Mouse (Mus musculus): ENCODE results near the gene Adcyap1. TPM values are rescaled to one million over a fixed set of nuclear protein-coding genes. Genes with fewer than 3 reads are reported as not detected.
A peak's percentile ranks its signal among the peaks of the same experiment; 100 is the strongest.

Adcyap1 gene
- not detected in 2 replicates for polyA plus RNA-seq (2014; fragmentation: Nextera tagmentation; extraction: Ambion mirVana)

- Histone ChIP-seq H3K36me3 (ENCODE audit: insufficient read depth) (no peaks in the 10 kb centered on the region), H3K9me3 (ENCODE audit: low read depth, low read length) (no peaks in the 10 kb centered on the region; the same call in 1 of the 2 replicates), H3K4me2 (no peak within 1 kb of the TSS), H3K4me1 (ENCODE audit: insufficient read depth) (no peaks in the 10 kb centered on the region), H3K27me3 (ENCODE audit: insufficient read depth, low read length) (peaks cover 59% of the 10 kb centered on the region), H3K27ac (ENCODE audit: low read depth) (no peak within 1 kb of the TSS), H3K9ac (no peak within 1 kb of the TSS), H3K4me3 (ENCODE audit: low read depth, low read length) (no peak within 1 kb of the TSS)
- 28% methylated on average over 10 of the region's 10 CpGs for WGBS
- TF ChIP-seq CTCF (IDR thresholded peaks at IDR 0.05; ENCODE audit: low read depth), result no peak
- ATAC-seq (ENCODE audit: insufficient read depth) (no peak), DNase-seq (no peak)
Measured at GRCm38 (mm10) chr17:93198717-93199116, at the start of gene Adcyap1. Adcyap1 (plus strand) TSS chr17:93199017.

DNA sequence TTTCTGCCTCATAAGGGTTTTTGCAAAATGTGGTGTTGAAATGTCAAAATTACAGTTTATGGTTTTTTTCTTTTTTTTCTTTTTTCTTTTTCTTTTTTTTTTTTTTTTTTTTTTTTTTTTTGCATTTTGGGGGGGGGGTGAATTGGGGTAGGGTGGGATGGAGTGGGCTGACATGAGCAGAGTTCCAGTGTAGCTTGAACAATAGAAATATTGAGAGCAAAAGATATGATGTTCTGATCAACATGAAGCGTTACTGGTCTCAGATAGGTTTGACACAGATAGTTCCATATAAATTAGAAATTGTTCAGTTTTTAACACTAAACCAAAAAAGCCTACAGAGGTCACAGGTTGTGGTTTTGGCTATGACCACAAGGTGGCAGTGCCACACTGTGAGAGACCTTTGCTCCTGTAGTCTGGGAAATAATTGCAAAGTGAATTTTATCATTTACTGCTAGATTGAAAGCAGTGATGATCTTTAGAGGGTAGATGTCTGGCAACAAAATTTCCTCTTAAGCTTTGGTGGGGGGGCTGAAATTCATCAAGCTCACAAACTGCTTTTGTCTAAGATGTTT is 40.5 kb upstream of the Adcyap1 start:
- no peak overlapping the region for H3K27ac ChIP-seq (ENCODE audit: low read depth)
- no peak overlapping the region for H3K4me3 ChIP-seq (ENCODE audit: low read depth, low read length)
- peak; percentile 86 for DNase-seq
- peak; percentile 78 for TF ChIP-seq CTCF (IDR thresholded peaks at IDR 0.05; ENCODE audit: low read depth)
- H3K27me3 ChIP-seq (ENCODE audit: insufficient read depth, low read length), result no peaks in the 10 kb centered on the region
- 0 out of 2 replicates have a peak, but pooled peaks have one; percentile 52 for ATAC-seq (ENCODE audit: insufficient read depth)
- no peaks in the 10 kb centered on the region for H3K36me3 ChIP-seq (ENCODE audit: insufficient read depth)
- WGBS, result 36% methylated on average over 1 of the region's 1 CpGs
- no peak overlapping the region for H3K9ac ChIP-seq
- H3K4me2 ChIP-seq, result no peak overlapping the region
- no peaks in the 10 kb centered on the region for H3K9me3 ChIP-seq (ENCODE audit: low read depth, low read length)
- H3K4me1 ChIP-seq (ENCODE audit: insufficient read depth), result no peaks in the 10 kb centered on the region

GRCm38 (mm10) chr17:93169572-93169971 is 29.2 kb upstream of the Adcyap1 start:
- ATAC-seq (ENCODE audit: insufficient read depth) (no peak), DNase-seq (no peak)
- TF ChIP-seq CTCF (IDR thresholded peaks at IDR 0.05; ENCODE audit: low read depth), result no peak
- H3K4me1 ChIP-seq (ENCODE audit: insufficient read depth), result no peaks in the 10 kb centered on the region
- H3K4me2 ChIP-seq, result no peak overlapping the region
- H3K27ac ChIP-seq (ENCODE audit: low read depth), result no peak overlapping the region
- no peak overlapping the region for H3K9ac ChIP-seq
- H3K4me3 ChIP-seq (ENCODE audit: low read depth, low read length), result no peak overlapping the region
- no peaks in the 10 kb centered on the region for H3K27me3 ChIP-seq (ENCODE audit: insufficient read depth, low read length)
- H3K36me3 ChIP-seq (ENCODE audit: insufficient read depth), result no peaks in the 10 kb centered on the region
- H3K9me3 ChIP-seq (ENCODE audit: low read depth, low read length), result no peaks in the 10 kb centered on the region

DNA sequence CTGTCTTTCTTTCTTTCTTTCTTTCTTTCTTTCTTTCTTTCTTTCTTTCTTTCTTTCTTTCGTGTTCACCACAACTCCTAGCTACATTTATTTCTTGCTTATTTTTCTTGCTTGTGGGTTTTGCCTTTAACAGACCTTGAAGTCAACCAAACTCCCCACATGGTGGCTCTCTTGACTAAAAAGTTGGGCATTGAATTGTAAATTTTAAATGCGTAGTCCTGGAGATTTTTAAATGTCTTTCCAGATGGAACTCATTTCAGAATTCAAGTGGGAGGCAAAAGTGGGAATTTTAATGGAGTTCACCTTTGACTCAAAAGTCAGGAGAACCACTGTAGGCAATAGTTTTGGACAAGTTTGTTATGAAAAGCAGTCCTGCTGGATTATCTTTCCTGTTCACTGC is 2.0 kb upstream of the Adcyap1 start:
- Histone ChIP-seq H3K9me3 (ENCODE audit: low read depth, low read length) (no peaks in the 10 kb centered on the region), H3K27ac (ENCODE audit: low read depth) (no peak overlapping the region), H3K27me3 (ENCODE audit: insufficient read depth, low read length) (peaks cover 41% of the 10 kb centered on the region), H3K9ac (no peak overlapping the region), H3K36me3 (ENCODE audit: insufficient read depth) (no peaks in the 10 kb centered on the region), H3K4me1 (ENCODE audit: insufficient read depth) (no peaks in the 10 kb centered on the region), H3K4me3 (ENCODE audit: low read depth, low read length) (no peak overlapping the region), H3K4me2 (no peak overlapping the region)
- no peak for TF ChIP-seq CTCF (IDR thresholded peaks at IDR 0.05; ENCODE audit: low read depth)
- DNase-seq (no peak), ATAC-seq (ENCODE audit: insufficient read depth) (no peak)
- WGBS, result 41% methylated on average over 2 of the region's 2 CpGs

- DNase-seq (peak; percentile 39), ATAC-seq (ENCODE audit: insufficient read depth) (no peak)
- Histone ChIP-seq H3K4me2 (no peak overlapping the region), H3K4me3 (ENCODE audit: low read depth, low read length) (no peak overlapping the region), H3K9me3 (ENCODE audit: low read depth, low read length) (no peaks in the 10 kb centered on the region), H3K9ac (no peak overlapping the region), H3K4me1 (ENCODE audit: insufficient read depth) (no peaks in the 10 kb centered on the region), H3K27ac (ENCODE audit: low read depth) (no peak overlapping the region), H3K27me3 (ENCODE audit: insufficient read depth, low read length) (peaks cover 54% of the 10 kb centered on the region), H3K36me3 (ENCODE audit: insufficient read depth) (no peaks in the 10 kb centered on the region)
- 9% methylated on average over 4 of the region's 4 CpGs for WGBS
- TF ChIP-seq CTCF (IDR thresholded peaks at IDR 0.05; ENCODE audit: low read depth), result no peak
Measured at GRCm38 (mm10) chr17:93198213-93198612, 604 bp upstream of the Adcyap1 start.

DNA sequence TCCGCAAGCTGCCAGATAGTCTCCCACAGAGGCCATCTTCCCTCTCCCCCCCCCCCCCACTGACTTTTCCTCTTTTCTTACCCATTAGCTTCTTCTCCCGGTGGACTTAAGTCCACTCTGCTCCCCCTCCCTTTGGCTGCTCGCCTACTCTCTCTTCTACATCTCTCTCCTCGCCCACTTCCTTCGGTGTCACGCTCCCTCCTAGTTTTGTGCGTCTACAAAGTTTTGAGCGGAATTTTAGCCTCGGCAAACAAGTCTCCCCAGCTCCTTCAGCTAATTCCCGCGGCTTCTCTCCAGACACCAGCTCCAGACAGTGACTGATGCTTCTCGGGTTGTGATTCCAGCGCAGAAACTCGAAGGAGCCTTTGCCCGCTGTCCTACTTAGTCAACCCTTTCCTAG is 401 bp downstream of the Adcyap1 start:
- Histone ChIP-seq H3K27ac (ENCODE audit: low read depth) (no peak overlapping the region), H3K36me3 (ENCODE audit: insufficient read depth) (no peaks in the 10 kb centered on the region), H3K4me1 (ENCODE audit: insufficient read depth) (no peaks in the 10 kb centered on the region), H3K9ac (no peak overlapping the region), H3K27me3 (ENCODE audit: insufficient read depth, low read length) (peaks cover 62% of the 10 kb centered on the region), H3K4me2 (no peak overlapping the region), H3K4me3 (ENCODE audit: low read depth, low read length) (no peak overlapping the region), H3K9me3 (ENCODE audit: low read depth, low read length) (no peaks in the 10 kb centered on the region; the same call in 1 of the 2 replicates)
- no peak for DNase-seq
- no peak for TF ChIP-seq CTCF (IDR thresholded peaks at IDR 0.05; ENCODE audit: low read depth)
- ATAC-seq (ENCODE audit: insufficient read depth), result no peak
- 2% methylated on average over 15 of the region's 15 CpGs for WGBS

- 6% methylated on average over 9 of the region's 9 CpGs for WGBS
- Histone ChIP-seq H3K9ac (no peak overlapping the region), H3K36me3 (ENCODE audit: insufficient read depth) (no peaks in the 10 kb centered on the region), H3K9me3 (ENCODE audit: low read depth, low read length) (no peaks in the 10 kb centered on the region; the same call in 1 of the 2 replicates), H3K4me2 (no peak overlapping the region), H3K4me1 (ENCODE audit: insufficient read depth) (no peaks in the 10 kb centered on the region), H3K4me3 (ENCODE audit: low read depth, low read length) (no peak overlapping the region), H3K27me3 (ENCODE audit: insufficient read depth, low read length) (peaks cover 67% of the 10 kb centered on the region), H3K27ac (ENCODE audit: low read depth) (no peak overlapping the region)
- ATAC-seq (ENCODE audit: insufficient read depth) (no peak), DNase-seq (no peak)
- no peak for TF ChIP-seq CTCF (IDR thresholded peaks at IDR 0.05; ENCODE audit: low read depth)
Measured at GRCm38 (mm10) chr17:93199747-93200146, 930 bp downstream of the Adcyap1 start.
